Mouse (Mus musculus) hindbrain, embryonic 15.5 days (tissue): ENCODE data around the gene Utf1. TPM values are rescaled to one million over a fixed set of nuclear protein-coding genes. Genes with fewer than 3 reads are reported as not detected.

Experiments
- ATAC-seq: fragments of 200-750 bp; cut with Nextera tagmentation; 2 replicates; pipeline ENCODE4 v1.8.0; 2017; ENCODE audit warnings: low read depth, moderate number of reproducible peaks, moderate TSS enrichment; ENCODE audit not compliant: low FRiP score
- H3K27ac ChIP-seq: fragments of 300-500 bp; sonication (generic); replicated peaks from 2 replicates; pipeline ENCODE4 v1.5.1; 2015; ENCODE audit warnings: mild to moderate bottlenecking, inconsistent platforms
- H3K27me3 ChIP-seq: fragments of 300-500 bp; sonication (generic); 2 replicates; pipeline ENCODE4 v1.6.1; 2015; ENCODE audit warnings: control low read depth, inconsistent platforms
- H3K36me3 ChIP-seq: fragments of 300-500 bp; sonication (generic); 2 replicates; pipeline ENCODE4 v1.6.1; 2015; ENCODE audit warnings: control low read depth, inconsistent platforms
- H3K4me1 ChIP-seq: fragments of 300-500 bp; sonication (generic); replicated peaks from 2 replicates; pipeline ENCODE4 v1.6.1; 2015; ENCODE audit warnings: control low read depth, inconsistent platforms
- H3K4me2 ChIP-seq: fragments of 300-500 bp; sonication (generic); 2 replicates; pipeline ENCODE4 v1.6.1; 2015; ENCODE audit warnings: moderate library complexity, mild to moderate bottlenecking, inconsistent platforms
- H3K4me3 ChIP-seq: fragments of 300-500 bp; sonication (generic); 2 replicates; pipeline ENCODE4 v1.5.1; 2015; ENCODE audit warnings: mild to moderate bottlenecking, inconsistent platforms
- H3K9ac ChIP-seq: fragments of 300-500 bp; sonication (generic); 2 replicates; pipeline ENCODE4 v1.6.1; 2015; ENCODE audit warnings: inconsistent platforms
- H3K9me3 ChIP-seq: fragments of 300-500 bp; sonication (generic); 2 replicates; pipeline ENCODE4 v1.6.1; 2016; ENCODE audit warnings: control low read depth, inconsistent platforms
- WGBS: fragments of 180-500 bp; shearing (Covaris S2); methylation state at CpG from one replicate; pipeline ENCODE4 v1.1.7; 2015; 5-methylcytosine and 5-hydroxymethylcytosine counted together
- polyA plus RNA-seq: library from polyadenylated mRNA; unstranded; fragments of >200 nt; fragmentation: Nextera tagmentation; extraction: Ambion mirVana; gene quantifications from 2 replicates; pipeline ENCODE4 v1.2.1, GENCODE M21; 2015

Gene Utf1
- polyA plus RNA-seq, 1 experiment from 2014 or later = not detected

GRCm38 (mm10) chr7:139979011-139979719 is 35.6 kb downstream of the Utf1 start:
- Histone ChIP-seq H3K27me3 (no peaks in the 10 kb centered on the region), H3K27ac (peak overlapping the region; percentile 35), H3K36me3 (no peaks in the 10 kb centered on the region), H3K9ac (peak overlapping the region; percentile 20), H3K9me3 (no peaks in the 10 kb centered on the region), H3K4me1 (peaks cover 13% of the 10 kb centered on the region), H3K4me2 (peak overlapping the region; percentile 59), H3K4me3 (peak overlapping the region; percentile 44)
- WGBS = 40% methylated on average over 13 of the region's 13 CpGs
- ATAC-seq = peak; percentile 65; the same call in 1 of the 2 replicates

- no peak for ATAC-seq
- Histone ChIP-seq H3K9ac (no peak overlapping the region), H3K4me1 (peaks cover 13% of the 10 kb centered on the region), H3K36me3 (no peaks in the 10 kb centered on the region), H3K27me3 (no peaks in the 10 kb centered on the region), H3K27ac (no peak overlapping the region), H3K9me3 (no peaks in the 10 kb centered on the region), H3K4me2 (no peak overlapping the region), H3K4me3 (no peak overlapping the region)
- 66% methylated on average over 3 of the region's 3 CpGs for WGBS
Observed at GRCm38 (mm10) chr7:139980778-139981177, 37.2 kb downstream of the Utf1 start.

GRCm38 (mm10) chr7:139982058-139982457 is 38.5 kb downstream of the Utf1 start:
- no peaks in the 10 kb centered on the region for H3K36me3 ChIP-seq
- H3K27me3 ChIP-seq = no peaks in the 10 kb centered on the region
- H3K4me2 ChIP-seq = no peak overlapping the region
- H3K27ac ChIP-seq = no peak overlapping the region
- no peak for ATAC-seq
- H3K4me1 ChIP-seq = peaks cover 13% of the 10 kb centered on the region
- WGBS = 92% methylated on average over 11 of the region's 11 CpGs
- no peak overlapping the region for H3K4me3 ChIP-seq
- H3K9ac ChIP-seq = no peak overlapping the region
- H3K9me3 ChIP-seq = no peaks in the 10 kb centered on the region

- Histone ChIP-seq H3K4me2 (no peak overlapping the region), H3K4me3 (no peak overlapping the region), H3K27ac (no peak overlapping the region), H3K27me3 (no peaks in the 10 kb centered on the region), H3K36me3 (no peaks in the 10 kb centered on the region), H3K9me3 (no peaks in the 10 kb centered on the region), H3K9ac (no peak overlapping the region), H3K4me1 (peaks cover under 1% of the 10 kb centered on the region; the same call in 1 of the 2 replicates)
- ATAC-seq = no peak
- WGBS = 91% methylated on average over 11 of the region's 11 CpGs
Observed at GRCm38 (mm10) chr7:139984505-139984904, 40.9 kb downstream of the Utf1 start.

GRCm38 (mm10) chr7:139988272-139988671 is 44.7 kb downstream of the Utf1 start:
- Histone ChIP-seq H3K36me3 (no peaks in the 10 kb centered on the region), H3K9me3 (no peaks in the 10 kb centered on the region), H3K27me3 (no peaks in the 10 kb centered on the region), H3K4me1 (no peaks in the 10 kb centered on the region), H3K9ac (no peak overlapping the region), H3K4me3 (no peak overlapping the region), H3K4me2 (no peak overlapping the region), H3K27ac (no peak overlapping the region)
- 89% methylated on average over 9 of the region's 9 CpGs for WGBS
- no peak for ATAC-seq

- Histone ChIP-seq H3K9me3 (no peaks in the 10 kb centered on the region), H3K4me3 (no peak overlapping the region), H3K9ac (no peak overlapping the region), H3K27me3 (no peaks in the 10 kb centered on the region), H3K27ac (no peak overlapping the region), H3K4me1 (no peaks in the 10 kb centered on the region), H3K36me3 (peaks cover 7% of the 10 kb centered on the region; the same call in 1 of the 2 replicates), H3K4me2 (no peak overlapping the region)
- 76% methylated on average over 8 of the region's 8 CpGs for WGBS
- ATAC-seq = no peak
Observed at GRCm38 (mm10) chr7:139990864-139991394, 47.3 kb downstream of the Utf1 start.

- H3K9ac ChIP-seq = no peak within 1 kb of the TSS
- ATAC-seq = no peak
- peaks cover 21% of the 10 kb centered on the region for H3K36me3 ChIP-seq
- 27% methylated on average over 7 of the region's 7 CpGs for WGBS
- H3K9me3 ChIP-seq = no peaks in the 10 kb centered on the region
- H3K4me3 ChIP-seq = no peak within 1 kb of the TSS
- H3K4me2 ChIP-seq = no peak within 1 kb of the TSS
- no peak within 1 kb of the TSS for H3K27ac ChIP-seq
- no peaks in the 10 kb centered on the region for H3K27me3 ChIP-seq
- H3K4me1 ChIP-seq = no peaks in the 10 kb centered on the region
Observed at GRCm38 (mm10) chr7:139992406-139992805, 48.8 kb downstream of the Utf1 start, which contains the start of gene Adam8. Gene Adam8 (minus strand): TSS chr7:139992562.

- H3K4me2 ChIP-seq = no peak overlapping the region
- H3K9ac ChIP-seq = no peak overlapping the region
- no peaks in the 10 kb centered on the region for H3K4me1 ChIP-seq
- no peak overlapping the region for H3K27ac ChIP-seq
- 95% methylated on average over 6 of the region's 6 CpGs for WGBS
- H3K27me3 ChIP-seq = no peaks in the 10 kb centered on the region
- no peaks in the 10 kb centered on the region for H3K9me3 ChIP-seq
- peaks cover 32% of the 10 kb centered on the region for H3K36me3 ChIP-seq
- ATAC-seq = no peak
- H3K4me3 ChIP-seq = no peak overlapping the region
Observed at GRCm38 (mm10) chr7:139993532-139993931, 49.9 kb downstream of the Utf1 start.

GRCm38 (mm10) chr7:139994202-139994601 is 50.6 kb downstream of the Utf1 start:
- H3K4me3 ChIP-seq = no peak overlapping the region
- H3K27ac ChIP-seq = no peak overlapping the region
- H3K4me2 ChIP-seq = no peak overlapping the region
- peaks cover 39% of the 10 kb centered on the region for H3K36me3 ChIP-seq
- H3K27me3 ChIP-seq = no peaks in the 10 kb centered on the region
- WGBS = 85% methylated on average over 4 of the region's 4 CpGs
- ATAC-seq = no peak
- no peak overlapping the region for H3K9ac ChIP-seq
- no peaks in the 10 kb centered on the region for H3K4me1 ChIP-seq
- H3K9me3 ChIP-seq = no peaks in the 10 kb centered on the region

- peaks cover 44% of the 10 kb centered on the region for H3K36me3 ChIP-seq
- no peak overlapping the region for H3K27ac ChIP-seq
- H3K4me2 ChIP-seq = no peak overlapping the region
- ATAC-seq = no peak
- 40% methylated on average over 3 of the region's 3 CpGs for WGBS
- no peak overlapping the region for H3K9ac ChIP-seq
- no peaks in the 10 kb centered on the region for H3K27me3 ChIP-seq
- H3K4me3 ChIP-seq = no peak overlapping the region
- H3K9me3 ChIP-seq = no peaks in the 10 kb centered on the region
- no peaks in the 10 kb centered on the region for H3K4me1 ChIP-seq
Observed at GRCm38 (mm10) chr7:139994676-139995075, 51.1 kb downstream of the Utf1 start.
